Mouse (Mus musculus): ENCODE measurements around the gene Myh7b. TPM values are rescaled to one million over a fixed set of nuclear protein-coding genes. Genes with fewer than 3 reads are reported as not detected.

Myh7b gene
- polyA plus RNA-seq, 1 experiment from 2014 or later: 1.2 TPM

GRCm38 (mm10) chr2:155611834-155612550 is 980 bp downstream of the Myh7b start:
- ATAC-seq (replicated peaks): no peak
- Histone ChIP-seq H3K27me3 (replicated peaks) (0 out of 2 replicates have a peak, but pooled peaks cover 6% of the 10 kb centered on the region), H3K36me3 (replicated peaks) (no peaks in the 10 kb centered on the region), H3K9ac (no peak overlapping the region), H3K4me2 (no peak overlapping the region), H3K27ac (no peak overlapping the region), H3K4me1 (peaks cover 4% of the 10 kb centered on the region; the same call in 1 of the 2 replicates), H3K4me3 (no peak overlapping the region), H3K9me3 (no peaks in the 10 kb centered on the region)
- 89% methylated on average over 9 of the region's 9 CpGs for WGBS

- peak; percentile 60; the same call in 1 of the 2 replicates for ATAC-seq (replicated peaks)
- no peaks in the 10 kb centered on the region for H3K36me3 ChIP-seq (replicated peaks)
- peak overlapping the region; percentile 23 for H3K4me3 ChIP-seq
- H3K27me3 ChIP-seq (replicated peaks): 0 out of 2 replicates have a peak, but pooled peaks cover 6% of the 10 kb centered on the region
- H3K9me3 ChIP-seq: no peaks in the 10 kb centered on the region
- H3K4me2 ChIP-seq: peak overlapping the region; percentile 42
- WGBS: 5% methylated on average over 20 of the region's 20 CpGs
- peaks cover 4% of the 10 kb centered on the region; the same call in 1 of the 2 replicates for H3K4me1 ChIP-seq
- no peak overlapping the region for H3K9ac ChIP-seq
- no peak overlapping the region for H3K27ac ChIP-seq
These were observed 2.3 kb downstream of the Myh7b start for GRCm38 (mm10) chr2:155613326-155613755.

DNA sequence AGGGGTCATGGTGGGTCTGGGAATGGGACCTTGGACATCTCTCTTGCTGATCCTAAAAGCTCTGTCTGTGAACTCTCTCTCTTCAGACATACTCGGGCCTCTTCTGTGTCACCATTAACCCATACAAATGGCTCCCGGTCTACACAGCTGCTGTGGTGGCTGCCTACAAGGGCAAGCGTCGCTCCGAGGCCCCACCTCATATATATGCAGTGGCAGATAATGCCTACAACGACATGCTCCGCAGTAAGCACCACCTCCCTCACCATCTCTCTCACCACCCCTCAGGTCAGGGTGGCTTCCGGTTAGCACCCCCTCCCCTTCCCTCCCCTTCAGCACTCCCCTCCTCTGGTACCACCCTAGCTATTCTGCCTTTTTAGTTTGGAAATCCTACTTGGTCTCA is 2.9 kb downstream of the Myh7b start:
- H3K4me3 ChIP-seq: no peak overlapping the region
- no peak overlapping the region for H3K27ac ChIP-seq
- H3K36me3 ChIP-seq (replicated peaks): no peaks in the 10 kb centered on the region
- H3K4me2 ChIP-seq: peak overlapping the region; percentile 42
- WGBS: 72% methylated on average over 8 of the region's 8 CpGs
- no peak overlapping the region for H3K9ac ChIP-seq
- peaks cover 4% of the 10 kb centered on the region; the same call in 1 of the 2 replicates for H3K4me1 ChIP-seq
- no peaks in the 10 kb centered on the region for H3K9me3 ChIP-seq
- ATAC-seq (replicated peaks): no peak
- 0 out of 2 replicates have a peak, but pooled peaks cover 6% of the 10 kb centered on the region for H3K27me3 ChIP-seq (replicated peaks)

GRCm38 (mm10) chr2:155616971-155617370 is 6.0 kb downstream of the Myh7b start:
- H3K9me3 ChIP-seq: no peaks in the 10 kb centered on the region
- no peak overlapping the region for H3K4me3 ChIP-seq
- 55% methylated on average over 6 of the region's 6 CpGs for WGBS
- H3K4me2 ChIP-seq: no peak overlapping the region
- no peak overlapping the region for H3K27ac ChIP-seq
- H3K36me3 ChIP-seq (replicated peaks): no peaks in the 10 kb centered on the region
- H3K9ac ChIP-seq: no peak overlapping the region
- ATAC-seq (replicated peaks): no peak
- H3K27me3 ChIP-seq (replicated peaks): 0 out of 2 replicates have a peak, but pooled peaks cover 6% of the 10 kb centered on the region
- peaks cover 4% of the 10 kb centered on the region; the same call in 1 of the 2 replicates for H3K4me1 ChIP-seq

GRCm38 (mm10) chr2:155619817-155620216 is 8.8 kb downstream of the Myh7b start:
- no peaks in the 10 kb centered on the region for H3K4me1 ChIP-seq
- H3K36me3 ChIP-seq (replicated peaks): no peaks in the 10 kb centered on the region
- no peak overlapping the region for H3K9ac ChIP-seq
- no peak overlapping the region for H3K4me2 ChIP-seq
- H3K4me3 ChIP-seq: no peak overlapping the region
- H3K27me3 ChIP-seq (replicated peaks): no peaks in the 10 kb centered on the region
- H3K27ac ChIP-seq: no peak overlapping the region
- WGBS: 24% methylated on average over 8 of the region's 8 CpGs
- ATAC-seq (replicated peaks): 0 out of 2 replicates have a peak, but pooled peaks have one; percentile 65
- no peaks in the 10 kb centered on the region for H3K9me3 ChIP-seq

DNA sequence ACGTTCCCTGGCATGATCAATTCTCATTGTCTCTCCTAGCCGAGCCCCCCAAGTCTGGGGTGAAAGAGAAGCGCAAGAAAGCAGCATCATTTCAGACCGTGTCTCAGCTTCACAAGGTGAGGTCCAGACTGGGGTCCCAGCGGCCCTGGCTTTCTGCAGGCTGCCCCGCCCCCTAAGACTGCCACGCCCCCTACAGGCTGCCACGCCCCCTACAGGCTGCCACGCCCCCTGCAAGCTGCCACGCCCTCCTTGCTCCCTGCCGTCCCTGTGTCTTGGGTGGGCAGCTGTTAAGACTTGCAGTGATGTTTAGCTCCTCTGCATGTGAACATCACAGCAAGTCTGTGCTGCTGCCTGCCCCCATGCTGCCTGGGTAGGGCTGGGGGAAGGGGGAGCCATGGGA is 11.6 kb downstream of the Myh7b start:
- WGBS: 28% methylated on average over 11 of the region's 11 CpGs

GRCm38 (mm10) chr2:155623996-155624395 is 13.0 kb downstream of the Myh7b start:
- Histone ChIP-seq H3K4me3 (no peak overlapping the region), H3K4me1 (peaks cover 4% of the 10 kb centered on the region), H3K27me3 (replicated peaks) (peaks cover 18% of the 10 kb centered on the region), H3K4me2 (no peak overlapping the region), H3K9ac (no peak overlapping the region), H3K27ac (no peak overlapping the region), H3K9me3 (no peaks in the 10 kb centered on the region), H3K36me3 (replicated peaks) (no peaks in the 10 kb centered on the region)
- 88% methylated on average over 6 of the region's 6 CpGs for WGBS
- ATAC-seq (replicated peaks): no peak

More for the DNA sequence above, 11.6 kb downstream of the Myh7b start:
- Histone ChIP-seq H3K9me3 (no peaks in the 10 kb centered on the region), H3K27ac (no peak overlapping the region), H3K4me2 (no peak overlapping the region), H3K4me1 (no peaks in the 10 kb centered on the region), H3K9ac (no peak overlapping the region), H3K27me3 (replicated peaks) (peaks cover 4% of the 10 kb centered on the region; the same call in 1 of the 2 replicates), H3K4me3 (no peak overlapping the region), H3K36me3 (replicated peaks) (no peaks in the 10 kb centered on the region)
- ATAC-seq (replicated peaks): no peak

GRCm38 (mm10) chr2:155624730-155625129 is 13.7 kb downstream of the Myh7b start:
- ATAC-seq (replicated peaks): no peak
- WGBS: 40% methylated on average over 10 of the region's 10 CpGs
- Histone ChIP-seq H3K27me3 (replicated peaks) (peaks cover 20% of the 10 kb centered on the region), H3K27ac (no peak overlapping the region), H3K4me3 (no peak overlapping the region), H3K4me2 (no peak overlapping the region), H3K36me3 (replicated peaks) (no peaks in the 10 kb centered on the region), H3K9ac (no peak overlapping the region), H3K4me1 (peaks cover 12% of the 10 kb centered on the region), H3K9me3 (no peaks in the 10 kb centered on the region)

- peaks cover 35% of the 10 kb centered on the region for H3K27me3 ChIP-seq (replicated peaks)
- no peaks in the 10 kb centered on the region for H3K9me3 ChIP-seq
- H3K4me2 ChIP-seq: no peak overlapping the region
- no peak for ATAC-seq (replicated peaks)
- H3K4me3 ChIP-seq: no peak overlapping the region
- WGBS: 57% methylated on average over 15 of the region's 15 CpGs
- H3K27ac ChIP-seq: no peak overlapping the region
- no peak overlapping the region for H3K9ac ChIP-seq
- H3K36me3 ChIP-seq (replicated peaks): no peaks in the 10 kb centered on the region
- H3K4me1 ChIP-seq: peaks cover 17% of the 10 kb centered on the region
These were observed 15.3 kb downstream of the Myh7b start for GRCm38 (mm10) chr2:155626277-155626676.

- Histone ChIP-seq H3K4me3 (no peak overlapping the region), H3K27me3 (replicated peaks) (peaks cover 44% of the 10 kb centered on the region), H3K4me1 (peaks cover 17% of the 10 kb centered on the region), H3K9ac (no peak overlapping the region), H3K9me3 (no peaks in the 10 kb centered on the region), H3K27ac (no peak overlapping the region), H3K36me3 (replicated peaks) (peaks cover 4% of the 10 kb centered on the region; the same call in 1 of the 2 replicates), H3K4me2 (no peak overlapping the region)
- ATAC-seq (replicated peaks): no peak
- 48% methylated on average over 21 of the region's 21 CpGs for WGBS
These were observed 16.2 kb downstream of the Myh7b start for GRCm38 (mm10) chr2:155627030-155627738.

GRCm38 (mm10) chr2:155628112-155628511 is 17.1 kb downstream of the Myh7b start:
- peaks cover 17% of the 10 kb centered on the region for H3K4me1 ChIP-seq
- ATAC-seq (replicated peaks): no peak
- no peak overlapping the region for H3K27ac ChIP-seq
- 89% methylated on average over 9 of the region's 9 CpGs for WGBS
- no peak overlapping the region for H3K4me3 ChIP-seq
- H3K36me3 ChIP-seq (replicated peaks): peaks cover 4% of the 10 kb centered on the region; the same call in 1 of the 2 replicates
- H3K27me3 ChIP-seq (replicated peaks): peaks cover 54% of the 10 kb centered on the region
- no peaks in the 10 kb centered on the region for H3K9me3 ChIP-seq
- no peak overlapping the region for H3K9ac ChIP-seq
- H3K4me2 ChIP-seq: no peak overlapping the region

GRCm38 (mm10) chr2:155628519-155628918 is 17.5 kb downstream of the Myh7b start:
- H3K27me3 ChIP-seq (replicated peaks): peaks cover 57% of the 10 kb centered on the region
- WGBS: 79% methylated on average over 13 of the region's 13 CpGs
- no peak for ATAC-seq (replicated peaks)
- peaks cover 17% of the 10 kb centered on the region for H3K4me1 ChIP-seq
- peak overlapping the region; percentile 69; the same call in 1 of the 2 replicates for H3K4me2 ChIP-seq
- H3K9me3 ChIP-seq: no peaks in the 10 kb centered on the region
- H3K36me3 ChIP-seq (replicated peaks): peaks cover 5% of the 10 kb centered on the region; the same call in 1 of the 2 replicates
- no peak overlapping the region for H3K9ac ChIP-seq
- H3K4me3 ChIP-seq: no peak overlapping the region
- H3K27ac ChIP-seq: no peak overlapping the region
